Mouse (Mus musculus) kidney, adult 18-20 months (tissue): Measurements from ENCODE around the gene Fcgr1.

Experiments used
- DNase-seq: peaks from one replicate; pipeline ENCODE4 v3.0.0; 2021

The Fcgr1 gene

DNA sequence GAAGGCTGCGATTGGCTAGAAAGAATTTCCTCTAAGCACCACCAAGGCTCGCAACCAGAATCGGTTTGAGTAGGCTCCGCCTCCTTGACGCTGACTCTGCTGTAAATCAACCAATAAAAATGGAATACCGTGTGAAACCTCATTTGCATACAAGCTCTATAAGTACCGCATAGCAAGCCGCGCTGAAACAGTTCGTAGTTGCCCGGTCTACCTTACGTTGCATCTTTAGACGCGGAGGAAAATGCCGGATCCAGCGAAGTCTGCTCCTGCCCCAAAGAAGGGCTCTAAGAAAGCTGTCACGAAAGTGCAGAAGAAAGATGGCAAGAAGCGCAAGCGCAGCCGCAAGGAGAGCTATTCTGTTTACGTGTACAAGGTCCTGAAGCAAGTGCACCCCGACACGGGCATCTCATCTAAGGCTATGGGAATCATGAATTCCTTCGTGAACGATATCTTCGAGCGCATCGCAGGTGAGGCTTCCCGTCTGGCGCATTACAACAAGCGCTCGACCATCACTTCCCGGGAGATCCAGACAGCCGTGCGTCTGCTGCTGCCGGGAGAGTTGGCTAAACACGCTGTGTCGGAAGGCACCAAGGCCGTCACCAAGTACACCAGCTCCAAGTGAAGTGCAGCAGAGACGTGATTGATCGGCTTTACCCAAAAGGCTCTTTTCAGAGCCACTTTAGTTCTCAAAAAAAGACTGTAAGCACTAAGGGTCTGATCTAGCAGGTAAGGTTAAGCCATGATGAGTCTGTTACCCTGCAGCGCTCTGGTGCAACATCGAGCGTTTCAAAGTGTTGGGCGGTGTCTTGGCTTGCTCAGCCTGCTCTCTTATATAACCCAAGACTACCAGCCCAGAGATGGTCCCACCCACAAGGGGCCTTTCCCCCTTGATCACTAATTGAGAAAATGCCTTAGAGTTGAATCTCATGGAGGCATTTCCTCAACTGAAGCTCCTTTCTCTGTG is 24.0 kb downstream of the Fcgr1 start, which contains the start of gene Hist2h2bb:
TSS of gene Hist2h2bb (plus strand) at position 242 of the 964 bp plus-strand sequence.
- peak; percentile 90 for DNase-seq

DNA sequence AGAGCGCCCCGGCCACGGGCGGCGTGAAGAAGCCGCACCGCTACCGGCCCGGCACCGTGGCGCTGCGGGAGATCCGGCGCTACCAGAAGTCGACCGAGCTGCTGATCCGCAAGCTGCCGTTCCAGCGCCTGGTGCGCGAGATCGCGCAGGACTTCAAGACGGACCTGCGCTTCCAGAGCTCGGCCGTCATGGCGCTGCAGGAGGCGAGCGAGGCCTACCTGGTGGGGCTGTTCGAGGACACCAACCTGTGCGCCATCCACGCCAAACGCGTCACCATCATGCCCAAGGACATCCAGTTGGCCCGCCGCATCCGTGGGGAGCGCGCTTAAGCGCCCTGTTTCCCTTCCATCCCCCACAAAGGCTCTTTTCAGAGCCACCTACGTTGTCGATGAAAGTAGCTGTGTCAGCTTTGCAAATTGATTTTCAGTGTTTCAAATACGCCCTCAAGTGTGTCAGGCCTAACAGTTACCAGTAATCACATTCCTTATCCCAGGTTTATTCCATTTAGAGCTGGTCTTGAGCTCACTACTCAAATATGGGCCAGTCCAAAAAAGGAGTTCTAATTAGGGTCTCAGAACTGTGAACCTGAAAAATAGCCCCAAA is 24.9 kb downstream of the Fcgr1 start:
- DNase-seq, result peak; percentile 33

- DNase-seq, result peak; percentile 81
These were observed 25.6 kb downstream of the Fcgr1 start, which contains the start of gene Hist2h3b for GRCm38 (mm10) chr3:96268051-96268775. Gene Hist2h3b, plus strand, starts transcription at chr3:96268654.

GRCm38 (mm10) chr3:96267541-96267940 is 26.2 kb downstream of the Fcgr1 start:
- DNase-seq, result no peak

- no peak for DNase-seq
These were observed 27.5 kb downstream of the Fcgr1 start for GRCm38 (mm10) chr3:96266132-96266710.

DNA sequence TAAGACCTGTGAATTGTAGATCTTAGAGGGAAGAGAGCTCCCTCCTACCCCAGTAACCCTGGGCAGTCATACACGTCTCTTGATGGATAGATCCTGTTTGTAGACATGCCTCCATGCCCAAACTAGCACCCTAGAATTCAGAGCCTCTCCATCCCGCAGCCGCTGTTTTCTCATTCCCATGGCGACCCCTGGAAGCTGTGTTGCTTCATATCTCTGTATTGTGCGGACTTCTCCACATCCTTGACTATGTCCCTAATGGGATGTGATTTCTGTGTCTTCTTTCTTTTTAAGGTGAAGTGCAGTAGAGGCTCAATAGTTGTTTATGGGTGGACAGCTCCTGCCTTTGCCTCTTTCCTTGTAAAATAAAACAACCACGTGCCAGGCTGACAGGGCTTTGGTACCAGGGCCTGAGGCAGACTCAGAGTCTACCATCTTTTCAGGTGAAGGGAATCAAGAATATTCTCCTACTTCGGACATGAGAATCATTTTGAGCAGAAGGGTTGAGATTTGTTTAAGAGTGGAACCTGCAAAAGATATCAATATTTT is 29.3 kb downstream of the Fcgr1 start:
- DNase-seq, result no peak

GRCm38 (mm10) chr3:96263558-96264403 is 30.0 kb downstream of the Fcgr1 start:
- DNase-seq, result peak; percentile 73

- DNase-seq, result peak; percentile 97
These were observed 30.7 kb downstream of the Fcgr1 start, which contains the start of gene Hist2h4 for GRCm38 (mm10) chr3:96262979-96263550. Gene Hist2h4, minus strand, starts transcription at chr3:96263311.

DNA sequence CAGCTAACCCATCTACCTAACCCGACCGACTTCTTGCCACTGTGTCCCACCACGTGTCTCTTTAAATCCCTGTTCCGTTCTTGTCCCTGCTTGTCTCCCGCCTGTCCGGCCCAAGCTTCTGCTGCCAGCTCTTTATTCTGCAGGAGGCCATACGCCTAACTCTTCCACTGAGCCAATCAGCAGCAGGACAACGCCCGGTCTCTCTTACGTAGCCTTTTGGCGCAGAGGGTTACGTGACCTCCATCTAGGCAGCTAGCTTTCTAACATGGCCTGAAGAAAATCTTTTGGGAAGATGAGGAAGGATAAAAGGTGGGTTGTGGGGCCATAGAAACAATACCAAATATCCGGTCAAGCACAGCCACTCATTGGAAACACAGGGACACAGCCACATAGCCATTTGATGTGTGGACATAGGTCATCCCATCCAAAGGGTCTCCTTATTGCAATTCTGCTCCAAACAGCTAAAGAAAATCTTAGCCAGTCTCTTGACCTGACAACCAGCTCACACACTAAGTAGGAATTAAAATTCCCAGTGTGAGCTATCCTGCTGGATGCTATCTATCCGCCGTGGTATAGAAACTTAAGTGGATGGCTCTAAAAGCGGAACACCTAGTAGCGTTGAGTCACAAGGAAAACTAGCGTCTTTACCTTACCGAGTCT is 31.4 kb downstream of the Fcgr1 start:
- DNase-seq, result peak; percentile 76

DNA sequence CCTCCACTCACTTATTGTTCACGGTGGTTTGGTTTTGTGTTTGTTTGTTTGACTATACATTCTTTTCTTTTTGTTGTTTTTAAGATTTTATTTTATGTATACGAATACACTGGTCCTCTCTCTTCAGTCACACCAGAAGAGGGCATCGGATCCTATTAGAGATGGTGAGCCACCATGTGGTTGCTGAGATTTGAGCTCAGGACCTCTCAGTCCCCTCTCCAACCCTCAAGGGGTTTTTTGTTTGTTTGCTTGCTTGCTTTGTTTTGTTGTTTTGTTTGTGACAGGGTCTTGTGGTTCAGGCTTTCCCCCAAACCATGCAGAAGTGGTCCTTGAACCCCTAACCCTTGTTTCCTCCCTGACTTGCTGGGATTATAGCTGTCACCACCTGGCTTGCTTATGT is 32.1 kb downstream of the Fcgr1 start:
- DNase-seq, result no peak

DNA sequence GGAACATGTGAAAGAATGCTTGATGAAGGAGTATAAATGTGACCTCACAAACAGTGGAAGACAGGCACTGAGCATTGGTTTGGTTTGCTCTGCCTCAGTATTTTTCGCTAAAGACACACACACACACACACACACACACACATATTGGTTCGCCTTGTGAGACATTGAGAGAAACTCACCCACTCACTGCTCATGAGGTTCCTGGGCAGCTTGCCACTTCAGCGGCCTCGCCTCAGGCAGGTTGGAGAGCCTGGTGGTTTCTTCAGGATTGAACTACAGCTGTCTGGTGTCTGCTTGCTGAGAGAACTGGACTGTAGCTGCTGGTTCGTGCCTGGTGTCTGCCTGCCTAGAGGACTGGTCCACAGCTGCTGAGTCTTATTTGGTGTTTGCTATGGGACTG is 33.5 kb downstream of the Fcgr1 start:
- DNase-seq, result no peak

- no peak for DNase-seq
These were observed 36.6 kb downstream of the Fcgr1 start for GRCm38 (mm10) chr3:96257190-96257589.

DNA sequence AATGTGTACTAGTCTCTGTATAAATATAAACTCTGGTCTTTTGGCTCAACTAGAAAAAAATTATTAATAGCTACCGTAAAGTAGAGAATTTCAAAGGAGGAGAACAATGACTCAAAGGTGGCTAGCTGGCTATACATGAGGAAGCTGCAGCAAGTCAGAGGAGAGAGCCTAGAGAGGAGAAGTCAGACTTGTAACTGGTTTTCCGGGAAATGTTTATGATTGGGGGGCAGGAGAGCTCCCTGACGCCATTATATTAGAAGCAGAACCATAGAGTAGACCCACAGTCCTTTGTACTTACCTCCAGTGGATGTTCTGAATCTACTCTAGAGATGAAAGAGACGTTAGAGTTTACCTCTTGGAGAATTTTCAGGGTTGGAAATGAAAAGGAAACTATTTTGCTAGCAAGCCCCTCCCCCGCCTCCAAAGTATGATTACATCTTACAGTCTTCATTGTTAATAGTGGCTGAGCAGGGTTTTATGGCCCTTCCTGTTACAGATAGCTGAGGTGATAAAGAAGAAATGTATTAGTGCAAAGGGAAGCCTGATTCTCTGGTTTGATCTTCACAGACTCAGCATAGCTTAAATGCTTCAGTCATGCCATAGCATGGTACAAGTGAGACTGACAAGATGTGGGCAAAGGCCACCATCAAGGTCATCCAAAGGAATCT is 37.7 kb downstream of the Fcgr1 start:
- DNase-seq, result no peak

- no peak for DNase-seq
These were observed 39.0 kb downstream of the Fcgr1 start for GRCm38 (mm10) chr3:96254683-96255355.

GRCm38 (mm10) chr3:96251787-96252186 is 42.0 kb downstream of the Fcgr1 start:
- no peak for DNase-seq

GRCm38 (mm10) chr3:96250890-96251289 is 42.9 kb downstream of the Fcgr1 start:
- no peak for DNase-seq

DNA sequence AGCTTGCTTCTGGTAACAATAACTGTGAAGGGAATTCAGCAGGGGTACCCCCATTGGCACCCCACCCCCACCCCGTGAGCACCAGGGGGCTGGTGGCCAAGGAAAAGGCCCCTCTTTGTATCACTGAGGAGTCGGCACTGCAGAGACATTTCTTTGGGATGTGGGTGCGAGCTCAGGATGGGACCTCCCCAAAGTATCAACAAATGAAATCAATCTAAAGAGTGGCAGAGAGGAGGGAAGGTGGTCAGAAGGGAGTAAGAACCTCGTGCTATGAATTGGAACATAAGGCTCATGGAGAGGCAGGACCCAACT is 44.8 kb downstream of the Fcgr1 start:
- no peak for DNase-seq

- DNase-seq, result no peak
These were observed 45.4 kb downstream of the Fcgr1 start for GRCm38 (mm10) chr3:96248141-96249033.
